Mouse (Mus musculus) liver, embryonic 16.5 days (tissue): ENCODE results near the gene Pfkl. TPM values are rescaled to one million over a fixed set of nuclear protein-coding genes. Genes with fewer than 3 reads are reported as not detected.

Source experiments
- ATAC-seq: fragments of 200-750 bp; cut with Nextera tagmentation; 2 replicates; pipeline ENCODE4 v1.8.0; 2017; ENCODE audit warnings: low read depth, mild to moderate bottlenecking, moderate number of reproducible peaks, moderate library complexity
- H3K27ac ChIP-seq: fragments of 300-500 bp; sonication (generic); 2 replicates; pipeline ENCODE4 v1.5.1; 2014; ENCODE audit warnings: mild to moderate bottlenecking, low read length
- H3K27me3 ChIP-seq: fragments of 300-500 bp; sonication (generic); 2 replicates; pipeline ENCODE4 v1.6.1; 2014; ENCODE audit warnings: low read depth, low read length, mixed read lengths; ENCODE audit not compliant: control insufficient read depth, insufficient read depth
- H3K36me3 ChIP-seq: fragments of 300-500 bp; sonication (generic); 2 replicates; pipeline ENCODE4 v1.6.1; 2014; ENCODE audit warnings: mild to moderate bottlenecking; ENCODE audit not compliant: control insufficient read depth, insufficient read depth
- H3K4me1 ChIP-seq: fragments of 300-500 bp; sonication (generic); 2 replicates; pipeline ENCODE4 v1.6.1; 2014; ENCODE audit warnings: low read depth, low read length, mixed read lengths; ENCODE audit not compliant: control insufficient read depth
- H3K4me2 ChIP-seq: fragments of 300-500 bp; sonication (generic); 2 replicates; pipeline ENCODE4 v1.6.1; 2014; ENCODE audit warnings: low read depth, low read length, mixed read lengths
- H3K4me3 ChIP-seq: fragments of 300-500 bp; sonication (generic); 2 replicates; pipeline ENCODE4 v1.5.1; 2014; ENCODE audit warnings: low read depth, mild to moderate bottlenecking, low read length
- H3K9ac ChIP-seq: fragments of 300-500 bp; sonication (generic); 2 replicates; pipeline ENCODE4 v1.6.1; 2014; ENCODE audit warnings: low read depth, low read length
- H3K9me3 ChIP-seq: fragments of 300-500 bp; sonication (generic); replicated peaks from 2 replicates; pipeline ENCODE4 v1.6.1; 2016; ENCODE audit warnings: low read length; ENCODE audit not compliant: control insufficient read depth
- WGBS: fragments of 180-500 bp; shearing (Covaris S2); extraction: QIAGEN DNeasy Blood & Tissue Kit; methylation state at CpG from one replicate; pipeline ENCODE4 v1.1.7; 2014; ENCODE audit not compliant: insufficient replicate concordance; 5-methylcytosine and 5-hydroxymethylcytosine counted together
- polyA plus RNA-seq: library from polyadenylated mRNA; unstranded; fragments of >200 nt; fragmentation: Nextera tagmentation; extraction: Ambion mirVana; gene quantifications from 2 replicates; pipeline ENCODE4 v1.2.1, GENCODE M21; 2015

The Pfkl gene
- polyA plus RNA-seq, 1 experiment from 2014 or later, result 83.2 TPM

DNA sequence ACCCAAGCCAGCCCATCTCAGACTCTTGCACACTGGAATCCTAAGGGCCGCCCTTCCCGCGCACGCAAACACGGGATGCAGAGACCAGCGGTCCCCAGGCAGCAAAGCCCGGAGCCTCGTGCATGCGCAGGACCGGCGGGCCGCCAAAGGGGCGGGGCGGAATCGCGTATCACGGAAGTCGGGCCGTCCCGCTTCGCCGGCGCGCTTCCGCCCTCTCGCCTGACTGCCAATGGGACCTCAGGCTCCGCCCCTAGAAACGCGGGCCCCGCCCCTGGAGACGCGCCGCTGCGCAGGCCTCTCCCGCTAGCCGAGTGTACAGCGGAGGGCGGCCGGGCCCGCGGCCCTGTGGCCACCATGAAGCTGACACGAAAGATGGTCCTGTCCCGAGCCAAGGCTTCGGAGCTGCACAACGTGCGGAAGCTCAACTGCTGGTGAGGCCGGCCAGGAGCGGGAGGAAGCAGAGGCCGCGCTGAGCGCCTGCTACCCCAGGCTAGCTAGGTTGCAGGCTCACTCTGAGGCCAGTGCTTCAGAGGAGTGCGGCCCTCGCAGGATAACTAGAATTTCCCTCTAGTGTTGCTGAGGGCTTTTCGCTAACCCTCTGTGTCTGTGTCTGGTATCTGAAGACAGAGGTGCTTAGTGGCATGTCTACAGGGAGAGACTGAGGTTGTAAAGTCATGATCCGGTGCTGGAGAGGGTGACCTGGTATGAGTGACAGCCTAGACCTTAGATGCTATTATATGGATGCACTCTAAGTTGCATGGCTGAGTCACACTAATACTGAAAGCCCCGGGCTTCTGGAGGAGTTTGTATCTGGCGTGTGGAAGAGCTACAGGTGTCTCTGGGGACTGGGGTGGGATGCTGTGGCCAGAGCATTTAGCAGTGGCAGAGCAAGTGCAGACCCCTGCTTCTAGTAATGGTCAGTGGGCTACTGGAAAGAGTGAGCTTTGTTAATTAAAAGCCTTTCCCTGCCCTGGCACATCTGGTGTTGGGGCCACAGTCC lies 31.2 kb downstream of the Pfkl start, which contains the start of gene 1810043G02Rik:
Gene 1810043G02Rik (plus strand): TSS at position 174 of the 1,000 bp plus-strand sequence.
- H3K27ac ChIP-seq, result no peak within 1 kb of the TSS
- H3K9me3 ChIP-seq, result no peaks in the 10 kb centered on the region
- WGBS, result 2% methylated on average over 55 of the region's 57 CpGs
- no peaks in the 10 kb centered on the region for H3K27me3 ChIP-seq
- H3K36me3 ChIP-seq, result no peaks in the 10 kb centered on the region
- ATAC-seq, result peak; percentile 96
- H3K9ac ChIP-seq, result peak within 1 kb of the TSS; percentile 74
- peak within 1 kb of the TSS; percentile 97 for H3K4me2 ChIP-seq
- H3K4me3 ChIP-seq, result peak within 1 kb of the TSS; percentile 74
- peaks cover 21% of the 10 kb centered on the region for H3K4me1 ChIP-seq

DNA sequence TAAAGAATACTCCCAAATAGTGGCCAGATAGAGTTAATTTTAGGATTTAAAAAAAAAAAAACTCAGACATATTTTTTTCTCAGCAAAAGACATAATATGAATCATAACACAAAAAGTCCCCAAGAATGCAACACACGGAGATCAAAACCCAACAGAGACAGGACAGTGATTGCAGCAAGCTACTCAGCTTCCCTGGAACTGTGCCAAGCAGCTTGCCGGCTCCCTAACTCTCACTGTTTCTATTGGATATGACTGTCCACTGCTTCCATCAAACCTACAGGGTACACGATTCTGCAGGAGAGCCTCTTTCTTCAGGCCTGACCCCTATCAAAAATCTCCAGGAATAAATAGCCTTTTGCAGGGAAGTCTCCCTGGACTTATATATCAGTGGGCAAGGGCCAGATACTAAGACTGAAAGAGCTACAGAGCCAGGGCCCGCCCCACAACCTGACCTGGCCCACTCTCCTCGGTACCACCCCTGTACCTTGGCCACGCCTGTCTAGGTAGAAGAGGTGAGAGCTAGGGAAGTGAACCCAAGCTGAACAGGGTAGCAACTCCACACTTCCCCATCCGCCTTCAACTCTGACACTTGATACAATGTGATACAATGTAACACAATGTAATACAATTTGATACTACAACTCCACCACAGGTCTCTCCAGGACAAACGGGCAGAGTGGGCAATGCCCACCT lies 33.3 kb downstream of the Pfkl start:
- Histone ChIP-seq H3K9me3 (no peaks in the 10 kb centered on the region), H3K27me3 (no peaks in the 10 kb centered on the region), H3K4me2 (no peak overlapping the region), H3K36me3 (no peaks in the 10 kb centered on the region), H3K4me3 (no peak overlapping the region), H3K4me1 (peaks cover 21% of the 10 kb centered on the region), H3K9ac (no peak overlapping the region), H3K27ac (no peak overlapping the region)
- WGBS, result 56% methylated on average over 8 of the region's 8 CpGs
- ATAC-seq, result no peak

DNA sequence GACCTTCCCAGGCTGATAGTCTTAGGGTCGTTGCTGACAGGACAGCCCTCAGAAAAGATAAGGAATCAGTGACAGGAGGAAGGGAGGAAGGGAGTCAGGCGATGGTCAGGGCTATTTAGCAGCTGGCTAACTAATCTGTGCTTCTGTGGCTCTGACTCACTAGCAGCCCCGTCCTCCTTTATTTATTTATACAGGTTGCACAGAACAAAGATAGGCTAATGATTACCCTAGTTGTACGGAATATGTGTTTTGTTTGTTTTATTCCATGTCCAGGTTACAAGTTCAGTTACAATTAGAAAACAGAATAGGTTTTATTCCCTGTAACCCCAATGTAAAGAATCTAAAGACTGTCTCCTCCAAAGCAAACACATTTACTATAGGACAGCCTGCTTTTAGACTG lies 34.2 kb downstream of the Pfkl start:
- 12% methylated on average over 4 of the region's 4 CpGs for WGBS
- no peak for ATAC-seq

DNA sequence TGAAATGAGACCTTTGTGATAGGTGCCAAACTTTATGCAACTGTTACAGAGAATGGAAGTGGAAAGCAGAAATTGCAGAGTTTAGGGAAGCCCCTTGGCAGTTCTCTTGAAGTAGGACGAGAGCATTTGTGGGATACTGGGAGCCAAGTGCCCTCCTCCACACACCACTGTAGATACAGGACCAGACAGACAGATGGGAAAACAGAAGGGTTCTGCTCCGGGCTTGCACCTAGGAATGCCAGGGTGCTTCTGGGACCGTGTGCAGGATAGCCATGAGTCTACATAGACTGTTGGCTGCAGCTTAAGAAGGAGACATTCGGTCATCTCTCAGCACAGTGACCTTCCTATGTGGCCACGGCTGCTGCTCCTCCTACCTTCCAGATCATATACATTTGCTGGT lies 35.1 kb downstream of the Pfkl start:
- Histone ChIP-seq H3K9me3 (no peaks in the 10 kb centered on the region), H3K4me1 (peaks cover 21% of the 10 kb centered on the region), H3K36me3 (no peaks in the 10 kb centered on the region), H3K27me3 (peaks cover 5% of the 10 kb centered on the region), H3K4me3 (no peak overlapping the region), H3K4me2 (no peak overlapping the region), H3K27ac (no peak overlapping the region), H3K9ac (no peak overlapping the region)
- no peak for ATAC-seq
- WGBS, result 50% methylated on average over 5 of the region's 5 CpGs

More for the DNA sequence above, 34.2 kb downstream of the Pfkl start:
- peaks cover 21% of the 10 kb centered on the region for H3K4me1 ChIP-seq
- no peak overlapping the region for H3K4me3 ChIP-seq
- H3K27me3 ChIP-seq, result no peaks in the 10 kb centered on the region; the same call in 1 of the 2 replicates
- H3K27ac ChIP-seq, result no peak overlapping the region
- no peaks in the 10 kb centered on the region for H3K9me3 ChIP-seq
- H3K36me3 ChIP-seq, result no peaks in the 10 kb centered on the region
- no peak overlapping the region for H3K9ac ChIP-seq
- H3K4me2 ChIP-seq, result no peak overlapping the region

DNA sequence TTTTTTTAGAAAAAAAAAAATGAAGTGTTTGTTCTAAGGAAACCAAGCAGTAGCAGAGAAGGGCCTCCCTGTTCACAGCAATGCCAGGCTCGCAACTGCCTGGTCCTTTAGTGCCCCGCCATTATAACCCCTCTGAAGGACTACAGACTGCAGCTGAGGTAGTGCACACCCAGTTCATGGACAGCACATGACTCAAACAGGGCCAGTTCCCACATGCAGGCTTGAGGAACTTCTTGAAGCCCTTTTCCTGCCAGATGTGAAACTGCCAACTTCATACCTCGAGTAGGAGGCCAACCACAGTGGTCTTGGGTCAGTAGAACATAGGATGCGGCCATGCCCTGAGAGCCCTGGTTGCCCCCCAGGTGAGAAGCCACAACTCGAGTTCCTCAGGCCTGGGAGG lies 35.6 kb downstream of the Pfkl start:
- WGBS, result 39% methylated on average over 5 of the region's 5 CpGs
- Histone ChIP-seq H3K4me3 (no peak overlapping the region), H3K9me3 (no peaks in the 10 kb centered on the region), H3K9ac (no peak overlapping the region), H3K27me3 (peaks cover 10% of the 10 kb centered on the region), H3K4me2 (no peak overlapping the region), H3K36me3 (no peaks in the 10 kb centered on the region), H3K27ac (no peak overlapping the region), H3K4me1 (peaks cover 21% of the 10 kb centered on the region)
- ATAC-seq, result no peak

DNA sequence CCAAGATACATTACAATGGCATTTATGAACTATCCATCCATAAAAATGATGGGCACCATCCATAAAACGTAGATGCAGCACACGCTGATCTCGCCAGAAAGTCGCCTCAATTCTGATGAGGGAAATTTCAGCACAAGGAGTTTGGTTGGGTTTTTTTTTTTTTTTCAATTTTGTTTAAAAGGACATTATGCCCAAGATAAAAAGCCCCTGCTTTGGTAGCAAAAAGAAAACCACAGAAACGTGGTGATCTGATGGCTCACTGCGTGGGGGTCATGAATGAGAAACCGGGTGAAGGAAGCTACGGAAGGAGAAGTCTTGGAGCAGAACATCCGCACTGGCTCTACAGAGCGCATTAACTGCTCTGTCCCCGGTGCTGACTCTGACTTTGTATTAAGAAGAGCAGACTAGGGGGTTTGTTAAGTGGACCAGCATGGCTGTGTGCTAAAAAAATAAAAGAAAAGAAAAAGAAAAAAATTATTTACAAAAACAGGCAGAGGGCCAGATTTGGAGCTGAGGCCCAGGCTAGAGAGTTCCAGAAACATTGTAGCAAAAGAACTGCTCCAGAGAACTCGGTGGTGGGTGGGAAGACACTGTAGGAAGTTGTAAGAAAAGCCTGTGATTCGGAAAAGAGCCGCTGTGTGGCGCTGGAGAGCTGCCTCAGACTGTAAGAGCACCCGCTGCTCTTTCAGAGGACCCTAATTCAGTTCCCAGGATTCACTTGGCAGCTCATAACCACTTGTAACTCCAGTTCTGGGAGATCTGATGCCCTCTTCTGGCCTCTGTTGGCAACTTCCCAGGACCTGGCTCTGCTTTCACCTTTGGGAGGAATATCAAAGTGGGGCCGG lies 38.0 kb downstream of the Pfkl start:
- no peak overlapping the region for H3K9ac ChIP-seq
- H3K4me2 ChIP-seq, result no peak overlapping the region
- no peaks in the 10 kb centered on the region for H3K36me3 ChIP-seq
- no peak overlapping the region for H3K4me3 ChIP-seq
- H3K9me3 ChIP-seq, result no peaks in the 10 kb centered on the region
- peaks cover 9% of the 10 kb centered on the region for H3K4me1 ChIP-seq
- ATAC-seq, result no peak
- 43% methylated on average over 17 of the region's 17 CpGs for WGBS
- no peak overlapping the region for H3K27ac ChIP-seq
- H3K27me3 ChIP-seq, result peaks cover 17% of the 10 kb centered on the region

DNA sequence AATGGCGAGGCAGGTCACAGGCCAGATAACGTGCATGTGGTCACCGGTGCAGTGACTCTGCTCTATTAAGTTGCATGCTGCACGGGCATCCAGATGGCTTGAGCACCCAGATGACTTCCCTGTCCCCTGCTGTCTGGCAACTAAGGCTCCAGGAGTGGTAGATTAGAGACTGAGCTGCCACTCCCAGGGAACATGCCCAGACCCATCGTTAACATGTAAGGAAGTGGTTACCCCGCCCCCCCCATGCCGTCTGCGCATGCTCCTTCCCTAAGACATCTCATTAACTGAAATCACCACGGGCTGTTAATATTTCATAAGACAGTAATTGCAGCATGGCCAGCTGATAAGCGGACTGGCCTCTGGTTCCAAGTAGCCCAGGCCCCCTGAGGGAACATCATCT lies 38.7 kb downstream of the Pfkl start:
- no peaks in the 10 kb centered on the region for H3K9me3 ChIP-seq
- no peak overlapping the region for H3K4me3 ChIP-seq
- no peak overlapping the region for H3K4me2 ChIP-seq
- peaks cover 9% of the 10 kb centered on the region for H3K4me1 ChIP-seq
- H3K27me3 ChIP-seq, result peaks cover 17% of the 10 kb centered on the region
- no peak overlapping the region for H3K9ac ChIP-seq
- H3K27ac ChIP-seq, result no peak overlapping the region
- WGBS, result 16% methylated on average over 10 of the region's 10 CpGs
- H3K36me3 ChIP-seq, result no peaks in the 10 kb centered on the region
- no peak for ATAC-seq

DNA sequence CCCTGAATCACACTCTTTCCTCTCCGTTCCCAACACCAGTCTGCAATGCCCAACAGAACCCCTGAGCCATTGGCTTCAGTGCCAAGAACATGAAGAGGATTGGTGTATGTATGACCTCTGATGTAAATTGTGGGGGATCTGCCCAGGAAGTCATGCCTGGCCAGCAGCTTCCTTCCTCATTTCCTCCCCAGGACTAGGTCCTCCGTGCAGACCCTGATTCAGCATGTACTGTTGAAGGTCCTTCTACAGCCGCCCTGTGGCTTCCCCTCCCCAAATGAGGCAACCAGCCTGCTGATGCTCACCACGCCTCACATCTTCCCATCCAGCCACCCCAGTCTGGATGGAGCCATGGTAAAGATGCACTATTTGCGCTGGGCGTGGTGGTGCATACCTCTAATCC lies 39.4 kb downstream of the Pfkl start, which contains the start of gene Trpm2:
Gene Trpm2 (minus strand): TSS at position 83 of the 400 bp plus-strand sequence.
- H3K27ac ChIP-seq, result peak within 1 kb of the TSS; percentile 25
- no peaks in the 10 kb centered on the region for H3K9me3 ChIP-seq
- H3K4me2 ChIP-seq, result peak within 1 kb of the TSS; percentile 32
- no peaks in the 10 kb centered on the region for H3K36me3 ChIP-seq
- H3K4me3 ChIP-seq, result 0 out of 2 replicates have a peak within 1 kb of the TSS, but pooled peaks have one; percentile 1
- peak; percentile 53; the same call in 1 of the 2 replicates for ATAC-seq
- no peak within 1 kb of the TSS for H3K9ac ChIP-seq
- H3K27me3 ChIP-seq, result peaks cover 17% of the 10 kb centered on the region
- 19% methylated on average over 6 of the region's 6 CpGs for WGBS
- H3K4me1 ChIP-seq, result peaks cover 8% of the 10 kb centered on the region
